Mouse (Mus musculus) myocyte (in vitro differentiated cells): ENCODE data around the gene Itfg2. TPM values are rescaled to one million over a fixed set of nuclear protein-coding genes. Genes with fewer than 3 reads are reported as not detected.
A peak's percentile ranks its signal among the peaks of the same experiment; 100 is the strongest.

ENCODE experiments used
- H3K27me3 ChIP-seq: one replicate; pipeline ENCODE4 v1.6.1; 2011; ENCODE audit not compliant: control insufficient read depth, insufficient read depth, insufficient read length
- H3K36me3 ChIP-seq: one replicate; pipeline ENCODE4 v1.6.1; 2011; ENCODE audit not compliant: control insufficient read depth, insufficient read depth
- H3K4me2 ChIP-seq: one replicate; pipeline ENCODE4 v1.6.1; 2011; ENCODE audit warnings: low read depth, control low read depth
- H3K4me3 ChIP-seq: one replicate; pipeline ENCODE4 v1.5.1; 2011; ENCODE audit warnings: mild to moderate bottlenecking, control low read depth, moderate library complexity
- H3K79me2 ChIP-seq: one replicate; pipeline ENCODE4 v1.6.1; 2011; ENCODE audit not compliant: control insufficient read depth, insufficient read depth
- H3ac ChIP-seq: one replicate; pipeline ENCODE4 v1.6.1; 2011; ENCODE audit not compliant: control insufficient read depth, insufficient read length
- CEBPB ChIP-seq: IDR thresholded peaks from 2 replicates; pipeline ENCODE4 v1.6.1; 2011; ENCODE audit warnings: mild to moderate bottlenecking, moderate library complexity; ENCODE audit not compliant: poor library complexity, insufficient read depth, severe bottlenecking
- E2F4 ChIP-seq: IDR thresholded peaks from one replicate; pipeline ENCODE4 v1.6.1; 2011; ENCODE audit warnings: mild to moderate bottlenecking, control low read depth, moderate library complexity; ENCODE audit not compliant: insufficient read depth
- MAX ChIP-seq: IDR thresholded peaks from one replicate; pipeline ENCODE4 v1.6.1; 2011; ENCODE audit warnings: low read depth, mild to moderate bottlenecking, control low read depth
- MYOD1 ChIP-seq, 3 experiments: IDR thresholded peaks; one replicate each; pipeline ENCODE4 v1.6.1; 2011; ENCODE audit warnings: control low read depth in 2 of 3, low read depth in 2 of 3, mild to moderate bottlenecking in 2 of 3, moderate library complexity in 1 of 3; ENCODE audit not compliant: insufficient read length in 2 of 3, control insufficient read depth in 1 of 3
- MYOG ChIP-seq, 3 experiments: IDR thresholded peaks; one replicate each; pipeline ENCODE4 v1.6.1; 2011; ENCODE audit warnings: control low read depth in 2 of 3, low read depth in 2 of 3, mild to moderate bottlenecking in 2 of 3; ENCODE audit not compliant: insufficient read length in 2 of 3, control insufficient read depth in 1 of 3, insufficient read depth in 1 of 3
- POLR2A ChIP-seq: IDR thresholded peaks from one replicate; pipeline ENCODE4 v1.6.1; 2011; ENCODE audit warnings: low read depth, mild to moderate bottlenecking, control low read depth, moderate library complexity; ENCODE audit not compliant: insufficient read length
- POLR2AphosphoS2 ChIP-seq: IDR thresholded peaks from one replicate; pipeline ENCODE4 v1.6.1; 2011; ENCODE audit warnings: low read depth, control low read depth; ENCODE audit not compliant: insufficient read length
- REST ChIP-seq: IDR thresholded peaks from one replicate; pipeline ENCODE4 v1.6.1; 2011; ENCODE audit warnings: mild to moderate bottlenecking, control low read depth, moderate library complexity; ENCODE audit not compliant: insufficient read depth, insufficient read length
- SRF ChIP-seq: IDR thresholded peaks from one replicate; pipeline ENCODE4 v1.6.1; 2011; ENCODE audit warnings: low read depth; ENCODE audit not compliant: control insufficient read depth, insufficient read length
- TCF12 ChIP-seq: IDR thresholded peaks from one replicate; pipeline ENCODE4 v1.6.1; 2011; ENCODE audit warnings: mild to moderate bottlenecking, control low read depth; ENCODE audit not compliant: poor library complexity, insufficient read depth, severe bottlenecking
- TCF3 ChIP-seq: IDR thresholded peaks from one replicate; pipeline ENCODE4 v1.6.1; 2011; ENCODE audit warnings: low read depth, control low read depth; ENCODE audit not compliant: insufficient read length
- USF1 ChIP-seq: IDR thresholded peaks from one replicate; pipeline ENCODE4 v1.6.1; 2011; ENCODE audit warnings: low read depth, mild to moderate bottlenecking, control low read depth, moderate library complexity
- polyA plus RNA-seq: library from polyadenylated mRNA; unstranded; fragments of >200 nt; fragmentation: generic; extraction: Trizol; gene quantifications from one replicate; pipeline ENCODE4 v1.2.1, GENCODE M21; 2012; ENCODE audit warnings: missing spikeins

Itfg2 gene
- polyA plus RNA-seq: 32.6 TPM

GRCm38 (mm10) chr6:128424269-128425019 is at the start of gene Itfg2:
Gene Itfg2 (minus strand): TSS chr6:128424931.
- peak within 1 kb of the TSS; percentile 48 for H3ac ChIP-seq
- H3K79me2 ChIP-seq: peaks cover 37% of the 10 kb centered on the region
- TF ChIP-seq REST (no peak), TCF3 (no peak), SRF (no peak), CEBPB (no peak), USF1 (no peak), MYOD1 (IDR thresholded peaks at IDR 0.05; ENCODE audit: control insufficient read depth in 1 of 3, insufficient read length in 2 of 3, low read depth in 2 of 3) (peak in 1 of 3 experiments; percentile 36), POLR2A (peak; percentile 94), MAX (no peak), MYOG (IDR thresholded peaks at IDR 0.05; ENCODE audit: control insufficient read depth in 1 of 3, insufficient read depth in 1 of 3, insufficient read length in 2 of 3, low read depth in 2 of 3) (peak in 1 of 3 experiments; percentile 34), POLR2AphosphoS2 (peak; percentile 95), E2F4 (no peak), TCF12 (no peak)

GRCm38 (mm10) chr6:128474112-128474511 is 49.4 kb upstream of the Itfg2 start:
- Histone ChIP-seq H3ac (no peak overlapping the region), H3K4me2 (no peak overlapping the region), H3K36me3 (no peaks in the 10 kb centered on the region), H3K79me2 (no peaks in the 10 kb centered on the region), H3K4me3 (no peak overlapping the region), H3K27me3 (no peaks in the 10 kb centered on the region)
- TF ChIP-seq TCF12: no peak
- no peak for TF ChIP-seq POLR2A
- no peak for TF ChIP-seq POLR2AphosphoS2
- no peak for TF ChIP-seq REST
- TF ChIP-seq MYOG (IDR thresholded peaks at IDR 0.05; ENCODE audit: control insufficient read depth in 1 of 3, insufficient read depth in 1 of 3, insufficient read length in 2 of 3, low read depth in 2 of 3): no peak
- TF ChIP-seq MAX: no peak
- no peak for TF ChIP-seq USF1
- no peak for TF ChIP-seq MYOD1 (IDR thresholded peaks at IDR 0.05; ENCODE audit: control insufficient read depth in 1 of 3, insufficient read length in 2 of 3, low read depth in 2 of 3)
- no peak for TF ChIP-seq SRF
- TF ChIP-seq E2F4: no peak
- TF ChIP-seq CEBPB: no peak
- TF ChIP-seq TCF3: no peak

More at GRCm38 (mm10) chr6:128424269-128425019, at the start of gene Itfg2:
- Histone ChIP-seq H3K27me3 (no peaks in the 10 kb centered on the region), H3K36me3 (no peaks in the 10 kb centered on the region), H3K4me3 (peak within 1 kb of the TSS; percentile 63), H3K4me2 (peak within 1 kb of the TSS; percentile 90)

GRCm38 (mm10) chr6:128469451-128469850 is 44.7 kb upstream of the Itfg2 start:
- Histone ChIP-seq H3ac (no peak overlapping the region), H3K4me2 (no peak overlapping the region), H3K36me3 (no peaks in the 10 kb centered on the region), H3K79me2 (no peaks in the 10 kb centered on the region), H3K27me3 (peaks cover 5% of the 10 kb centered on the region), H3K4me3 (no peak overlapping the region)
- TF ChIP-seq CEBPB (no peak), USF1 (no peak), TCF3 (no peak), MYOG (IDR thresholded peaks at IDR 0.05; ENCODE audit: control insufficient read depth in 1 of 3, insufficient read depth in 1 of 3, insufficient read length in 2 of 3, low read depth in 2 of 3) (no peak), TCF12 (no peak), REST (peak; percentile 92)

- Histone ChIP-seq H3K27me3 (peaks cover 6% of the 10 kb centered on the region), H3K4me3 (no peak overlapping the region), H3K79me2 (no peaks in the 10 kb centered on the region), H3ac (no peak overlapping the region), H3K4me2 (no peak overlapping the region), H3K36me3 (no peaks in the 10 kb centered on the region)
- TF ChIP-seq E2F4 (no peak), POLR2A (no peak), CEBPB (no peak), REST (no peak), MYOD1 (IDR thresholded peaks at IDR 0.05; ENCODE audit: control insufficient read depth in 1 of 3, insufficient read length in 2 of 3, low read depth in 2 of 3) (no peak), USF1 (no peak), TCF3 (no peak), MYOG (IDR thresholded peaks at IDR 0.05; ENCODE audit: control insufficient read depth in 1 of 3, insufficient read depth in 1 of 3, insufficient read length in 2 of 3, low read depth in 2 of 3) (no peak), SRF (no peak), TCF12 (no peak), POLR2AphosphoS2 (no peak), MAX (no peak)
These were observed 42.6 kb upstream of the Itfg2 start for GRCm38 (mm10) chr6:128467298-128467697.
